Mouse (Mus musculus): ENCODE results near the gene Spns2.

The Spns2 gene

GRCm38 (mm10) chr11:72438411-72438810 is 51.3 kb downstream of the Spns2 start:
- in situ Hi-C loops (cut with MboI, MseI): loop anchor here (5.0 to 25.0 kb wide), 2 partner anchors 221 to 1426 kb away; partner anchors contain the start of genes Derl2, Dhx33, Med31 and Mis12

- in situ Hi-C loops (cut with MboI, MseI): loop anchor here (5.0 to 25.0 kb wide), 2 partner anchors 220 to 1425 kb away; partner anchors contain the start of genes Derl2, Dhx33, Med31 and Mis12
Observed at GRCm38 (mm10) chr11:72436756-72437650, 52.7 kb downstream of the Spns2 start.

- in situ Hi-C loops (cut with MboI, MseI): loop anchor here (5.0 to 25.0 kb wide), 2 partner anchors 219 to 1424 kb away; partner anchors contain the start of genes Derl2, Dhx33, Med31 and Mis12
Observed at GRCm38 (mm10) chr11:72436271-72436670, 53.4 kb downstream of the Spns2 start.

GRCm38 (mm10) chr11:72435694-72436045 is 54.0 kb downstream of the Spns2 start:
- in situ Hi-C loops (cut with MboI, MseI): loop anchor here (5.0 to 25.0 kb wide), 2 partner anchors 218 to 1423 kb away; partner anchors contain the start of genes Derl2, Dhx33, Med31 and Mis12

GRCm38 (mm10) chr11:72434963-72435693 is 54.6 kb downstream of the Spns2 start, which contains the start of gene Ggt6:
Ggt6 (plus strand) TSS chr11:72435526.
- in situ Hi-C loops (cut with MboI, MseI): loop anchor here (5.0 to 25.0 kb wide), 2 partner anchors 218 to 1423 kb away; partner anchors contain the start of genes Derl2, Dhx33, Med31 and Mis12

GRCm38 (mm10) chr11:72430311-72431068 is 59.2 kb downstream of the Spns2 start:
- in situ Hi-C loops (cut with MboI, MseI): loop anchor here (25.0 kb wide), 1 partner anchor 1418 kb away; the partner anchor contains the start of genes Derl2, Dhx33 and Mis12

GRCm38 (mm10) chr11:72429288-72429690 is 60.4 kb downstream of the Spns2 start:
- in situ Hi-C loops (cut with MboI, MseI): loop anchor here (25.0 kb wide), 1 partner anchor 1417 kb away; the partner anchor contains the start of genes Derl2, Dhx33 and Mis12

- in situ Hi-C loops (cut with MboI, MseI): loop anchor here (25.0 kb wide), 1 partner anchor 1416 kb away; the partner anchor contains the start of genes Derl2, Dhx33 and Mis12
Observed at GRCm38 (mm10) chr11:72428694-72429093, 61.0 kb downstream of the Spns2 start.

- in situ Hi-C loops (cut with MboI, MseI): loop anchor here (25.0 kb wide), 1 partner anchor 1415 kb away; the partner anchor contains the start of genes Derl2, Dhx33 and Mis12
Observed at GRCm38 (mm10) chr11:72426884-72427283, 62.8 kb downstream of the Spns2 start.

- in situ Hi-C loops (cut with MboI, MseI): loop anchor here (25.0 kb wide), 1 partner anchor 1413 kb away; the partner anchor contains the start of genes Derl2, Dhx33 and Mis12
Observed at GRCm38 (mm10) chr11:72425201-72425600, 64.5 kb downstream of the Spns2 start.

- in situ Hi-C loops (cut with MboI, MseI): loop anchor here (5.0 kb wide), 1 partner anchor 61 kb away; the partner anchor contains the start of gene Tekt1
Observed at GRCm38 (mm10) chr11:72423686-72424085, 66.0 kb downstream of the Spns2 start.

GRCm38 (mm10) chr11:72421518-72422278 is 68.0 kb downstream of the Spns2 start:
- in situ Hi-C loops (cut with MboI, MseI): loop anchor here (5.0 kb wide), 1 partner anchor 59 kb away; the partner anchor contains the start of gene Tekt1

GRCm38 (mm10) chr11:72420460-72421122 is 69.1 kb downstream of the Spns2 start:
- in situ Hi-C loops (cut with MboI, MseI): loop anchor here (5.0 kb wide), 1 partner anchor 58 kb away; the partner anchor contains the start of gene Tekt1

GRCm38 (mm10) chr11:72419006-72419405 is 70.7 kb downstream of the Spns2 start:
- in situ Hi-C loops (cut with MboI, MseI): no loop called here

- in situ Hi-C loops (cut with MboI, MseI): no loop called here
Observed at GRCm38 (mm10) chr11:72418227-72418626, 71.5 kb downstream of the Spns2 start.

GRCm38 (mm10) chr11:72417376-72417775 is 72.3 kb downstream of the Spns2 start:
- in situ Hi-C loops (cut with MboI, MseI): no loop called here

GRCm38 (mm10) chr11:72416666-72417065 is 73.0 kb downstream of the Spns2 start:
- in situ Hi-C loops (cut with MboI, MseI): no loop called here

GRCm38 (mm10) chr11:72415155-72415554 is 74.5 kb downstream of the Spns2 start:
- in situ Hi-C loops (cut with MboI, MseI): no loop called here

GRCm38 (mm10) chr11:72413601-72414190 is 76.0 kb downstream of the Spns2 start:
- in situ Hi-C loops (cut with MboI, MseI): no loop called here

Measured in regulatory T cell (primary cell).